Mouse (Mus musculus): ENCODE data around the gene Ptpdc1. TPM values are rescaled to one million over a fixed set of nuclear protein-coding genes. Genes with fewer than 3 reads are reported as not detected.

Ptpdc1 gene
- polyA plus RNA-seq, 1 experiment from 2014 or later = 4.1 TPM

DNA sequence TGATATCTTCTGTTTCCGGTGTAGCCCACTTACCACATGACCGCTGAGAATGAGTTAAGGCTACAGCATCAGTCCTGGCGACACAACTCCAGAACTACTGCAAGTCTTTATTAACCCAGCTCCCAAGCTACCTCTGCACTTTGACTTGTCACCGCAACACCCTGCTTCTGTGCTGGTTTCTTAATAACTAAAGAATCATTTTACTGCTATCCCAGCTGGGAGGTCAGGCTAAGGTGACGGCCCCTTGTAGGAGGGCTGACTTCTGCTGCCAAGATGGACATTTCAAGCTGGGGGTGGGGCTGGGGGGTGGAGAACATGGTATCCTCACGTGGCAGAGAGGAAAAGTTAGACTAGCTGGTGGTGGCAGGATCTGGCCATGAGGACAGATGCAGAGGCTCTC, 50.7 kb downstream of the Ptpdc1 start:
- H3K4me1 ChIP-seq (ENCODE audit: control insufficient read depth, insufficient read depth, low read length) = peaks cover 23% of the 10 kb centered on the region
- whole genome bisulfite sequencing = 57% methylated on average over 6 of the region's 6 CpGs
- no peaks in the 10 kb centered on the region for H3K9me3 ChIP-seq (ENCODE audit: control insufficient read depth, low read length)
- no peaks in the 10 kb centered on the region for H3K36me3 ChIP-seq (ENCODE audit: control insufficient read depth, insufficient read depth, low read length)
- H3K4me3 ChIP-seq (ENCODE audit: low read length) = no peak overlapping the region
- no peak overlapping the region for H3K9ac ChIP-seq (ENCODE audit: low read depth, low read length)
- no peak overlapping the region for H3K4me2 ChIP-seq (ENCODE audit: low read depth, low read length)
- no peaks in the 10 kb centered on the region for H3K27me3 ChIP-seq (replicated peaks; ENCODE audit: control insufficient read depth, insufficient read depth, low read length)
- no peak overlapping the region for H3K27ac ChIP-seq (ENCODE audit: low read length)
- 0 out of 2 replicates have a peak, but pooled peaks have one; percentile 21 for ATAC-seq

DNA sequence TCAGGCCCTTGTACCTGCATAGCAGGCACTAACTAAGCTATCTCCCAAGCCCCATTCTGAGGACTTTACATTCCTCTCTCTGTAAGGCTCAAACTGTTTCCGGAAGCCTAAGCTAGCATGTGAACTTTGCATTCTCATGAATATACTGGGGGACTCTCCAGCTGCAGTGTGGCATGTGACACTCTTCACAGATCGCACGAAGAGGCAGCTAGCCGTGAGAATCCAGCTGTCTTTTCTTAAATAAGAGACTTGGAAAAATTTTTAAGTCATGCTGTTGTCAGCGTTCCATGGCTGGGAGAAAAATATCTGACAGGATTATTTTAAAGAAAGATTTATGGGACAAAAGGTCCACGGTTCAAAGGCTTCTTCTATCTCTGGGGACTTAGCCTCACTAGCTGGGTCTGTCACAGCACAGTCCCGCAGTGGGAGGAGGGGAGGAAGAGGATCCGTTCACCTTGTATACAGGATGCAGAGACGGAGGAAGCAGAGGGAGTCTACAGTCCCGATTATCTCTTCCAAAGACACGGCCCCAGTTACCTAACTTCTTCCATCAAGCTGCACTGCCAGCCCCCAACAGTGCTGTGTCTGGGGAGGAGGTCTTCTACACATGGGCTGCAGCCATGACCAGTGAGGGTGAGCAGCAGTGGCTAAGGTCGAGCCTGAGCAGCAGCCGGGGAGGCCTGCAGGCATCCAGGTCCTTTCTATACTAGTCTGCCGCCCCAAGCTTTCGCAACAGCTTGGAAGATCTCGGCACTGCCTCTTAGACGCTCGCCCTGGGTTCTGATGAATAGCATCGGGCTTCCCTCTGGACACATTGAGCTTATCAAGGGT, 51.7 kb downstream of the Ptpdc1 start:
- ATAC-seq = peak; percentile 67
- no peaks in the 10 kb centered on the region for H3K27me3 ChIP-seq (replicated peaks; ENCODE audit: control insufficient read depth, insufficient read depth, low read length)
- no peaks in the 10 kb centered on the region for H3K36me3 ChIP-seq (ENCODE audit: control insufficient read depth, insufficient read depth, low read length)
- 32% methylated on average over 19 of the region's 19 CpGs for WGBS
- H3K4me3 ChIP-seq (ENCODE audit: low read length) = no peak overlapping the region
- peak overlapping the region; percentile 63 for H3K27ac ChIP-seq (ENCODE audit: low read length)
- 0 out of 2 replicates have a peak overlapping the region, but pooled peaks have one; percentile 13 for H3K9ac ChIP-seq (ENCODE audit: low read depth, low read length)
- peaks cover 23% of the 10 kb centered on the region for H3K4me1 ChIP-seq (ENCODE audit: control insufficient read depth, insufficient read depth, low read length)
- H3K4me2 ChIP-seq (ENCODE audit: low read depth, low read length) = peak overlapping the region; percentile 25
- no peaks in the 10 kb centered on the region for H3K9me3 ChIP-seq (ENCODE audit: control insufficient read depth, low read length)

DNA sequence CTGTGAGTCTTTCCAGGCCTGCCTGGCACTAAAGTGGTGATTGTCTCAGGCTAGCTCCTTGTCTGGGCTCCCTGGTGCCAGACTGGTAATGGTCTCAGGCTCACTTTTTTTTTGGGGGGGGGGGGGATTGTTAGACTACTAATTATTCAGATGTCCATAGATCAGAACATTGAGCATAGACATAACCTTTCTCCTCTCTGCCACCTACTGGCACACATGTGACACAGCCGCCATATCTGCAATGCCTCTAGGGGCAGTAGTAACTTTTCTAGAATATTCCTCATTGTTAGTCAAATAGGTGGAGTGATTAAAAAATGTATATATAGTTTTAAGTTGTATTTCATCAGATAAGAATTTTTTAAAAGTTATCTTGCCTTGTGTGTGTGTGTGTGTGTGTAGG, 53.3 kb downstream of the Ptpdc1 start:
- no peak overlapping the region for H3K4me2 ChIP-seq (ENCODE audit: low read depth, low read length)
- no peak overlapping the region for H3K9ac ChIP-seq (ENCODE audit: low read depth, low read length)
- no peak overlapping the region for H3K27ac ChIP-seq (ENCODE audit: low read length)
- ATAC-seq = no peak
- H3K4me1 ChIP-seq (ENCODE audit: control insufficient read depth, insufficient read depth, low read length) = peaks cover 23% of the 10 kb centered on the region
- no peaks in the 10 kb centered on the region for H3K9me3 ChIP-seq (ENCODE audit: control insufficient read depth, low read length)
- WGBS = 73% methylated on average over 1 of the region's 1 CpGs
- no peaks in the 10 kb centered on the region for H3K27me3 ChIP-seq (replicated peaks; ENCODE audit: control insufficient read depth, insufficient read depth, low read length)
- no peaks in the 10 kb centered on the region for H3K36me3 ChIP-seq (ENCODE audit: control insufficient read depth, insufficient read depth, low read length)
- no peak overlapping the region for H3K4me3 ChIP-seq (ENCODE audit: low read length)

DNA sequence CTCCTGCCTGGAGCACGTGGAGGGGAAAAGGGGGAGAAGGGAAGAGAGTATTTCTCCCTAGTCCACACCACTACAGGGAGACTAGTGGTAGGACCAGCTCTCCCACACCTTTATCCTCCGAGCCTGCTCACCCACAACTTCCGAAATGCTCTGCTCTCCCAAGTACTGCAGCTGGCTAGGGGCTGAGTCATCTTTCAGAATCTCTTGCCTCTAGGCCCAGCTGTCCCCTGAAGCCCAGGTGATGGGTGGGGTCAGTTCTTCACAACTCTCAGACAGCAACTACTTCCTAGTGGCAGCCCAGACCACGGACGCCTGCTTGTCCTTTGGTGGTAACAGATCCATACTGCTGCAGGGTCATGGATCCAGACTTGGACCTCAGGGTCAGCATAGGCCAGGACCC, 54.2 kb downstream of the Ptpdc1 start:
- H3K9ac ChIP-seq (ENCODE audit: low read depth, low read length) = no peak overlapping the region
- no peak overlapping the region for H3K4me2 ChIP-seq (ENCODE audit: low read depth, low read length)
- ATAC-seq = no peak

DNA sequence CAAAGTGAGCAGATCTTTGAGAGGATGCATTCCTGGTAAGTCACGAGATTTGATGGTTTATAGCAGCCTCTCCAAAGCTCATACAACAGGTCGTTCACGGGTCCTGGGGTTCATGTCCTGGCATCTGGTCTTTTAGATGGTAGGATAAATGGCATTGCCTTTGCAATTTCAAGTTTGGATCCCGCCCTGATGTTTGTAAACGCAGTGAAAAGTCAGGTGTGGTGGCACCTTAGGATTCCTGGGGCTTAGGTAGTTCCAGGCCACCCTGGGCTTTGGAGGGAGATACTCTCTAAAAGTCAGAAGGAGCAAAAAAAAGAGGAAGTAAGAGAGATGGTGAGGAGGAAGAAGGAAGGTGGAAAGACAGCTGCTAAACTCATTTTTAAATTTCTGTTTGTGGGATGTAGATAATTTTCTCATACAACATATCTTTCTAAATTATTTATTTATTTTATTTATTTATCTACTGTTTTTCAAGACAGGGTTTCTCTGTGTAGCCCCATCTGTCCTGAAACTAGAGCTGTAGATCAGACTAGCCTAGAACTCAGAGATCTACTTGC, 55.8 kb downstream of the Ptpdc1 start:
- H3K4me1 ChIP-seq (ENCODE audit: control insufficient read depth, insufficient read depth, low read length) = peaks cover 27% of the 10 kb centered on the region
- no peaks in the 10 kb centered on the region for H3K27me3 ChIP-seq (replicated peaks; ENCODE audit: control insufficient read depth, insufficient read depth, low read length)
- no peaks in the 10 kb centered on the region for H3K36me3 ChIP-seq (ENCODE audit: control insufficient read depth, insufficient read depth, low read length)
- H3K9me3 ChIP-seq (ENCODE audit: control insufficient read depth, low read length) = no peaks in the 10 kb centered on the region
- no peak overlapping the region for H3K4me2 ChIP-seq (ENCODE audit: low read depth, low read length)
- no peak for ATAC-seq
- H3K4me3 ChIP-seq (ENCODE audit: low read length) = no peak overlapping the region
- no peak overlapping the region for H3K27ac ChIP-seq (ENCODE audit: low read length)
- no peak overlapping the region for H3K9ac ChIP-seq (ENCODE audit: low read depth, low read length)
- WGBS = 75% methylated on average over 5 of the region's 5 CpGs

More for the DNA sequence above, 54.2 kb downstream of the Ptpdc1 start:
- WGBS = 84% methylated on average over 5 of the region's 5 CpGs
- no peak overlapping the region for H3K27ac ChIP-seq (ENCODE audit: low read length)
- no peaks in the 10 kb centered on the region for H3K36me3 ChIP-seq (ENCODE audit: control insufficient read depth, insufficient read depth, low read length)
- H3K27me3 ChIP-seq (replicated peaks; ENCODE audit: control insufficient read depth, insufficient read depth, low read length) = no peaks in the 10 kb centered on the region
- H3K4me3 ChIP-seq (ENCODE audit: low read length) = no peak overlapping the region
- peaks cover 26% of the 10 kb centered on the region for H3K4me1 ChIP-seq (ENCODE audit: control insufficient read depth, insufficient read depth, low read length)
- H3K9me3 ChIP-seq (ENCODE audit: control insufficient read depth, low read length) = no peaks in the 10 kb centered on the region

DNA sequence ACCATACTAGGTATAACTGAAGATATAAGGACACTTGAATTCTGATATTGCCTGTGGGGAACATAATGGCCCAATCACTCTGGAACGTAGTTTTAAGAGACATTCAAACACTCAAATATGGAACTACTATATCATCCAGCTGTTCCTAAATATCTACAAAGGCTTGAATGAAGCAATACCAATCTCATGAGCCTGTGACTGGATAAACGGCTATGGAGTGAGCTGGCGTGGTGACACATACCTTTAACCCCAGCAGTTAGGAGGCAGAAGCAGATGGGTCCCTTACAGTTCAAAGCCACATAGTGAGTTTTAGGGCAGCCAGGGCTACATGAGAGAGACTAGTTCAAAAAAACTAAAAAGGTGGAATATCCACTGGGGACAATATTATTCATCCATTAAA, 57.8 kb downstream of the Ptpdc1 start:
- H3K4me3 ChIP-seq (ENCODE audit: low read length) = no peak overlapping the region
- H3K36me3 ChIP-seq (ENCODE audit: control insufficient read depth, insufficient read depth, low read length) = no peaks in the 10 kb centered on the region
- no peaks in the 10 kb centered on the region for H3K27me3 ChIP-seq (replicated peaks; ENCODE audit: control insufficient read depth, insufficient read depth, low read length)
- no peak overlapping the region for H3K9ac ChIP-seq (ENCODE audit: low read depth, low read length)
- ATAC-seq = no peak
- no peak overlapping the region for H3K4me2 ChIP-seq (ENCODE audit: low read depth, low read length)
- 67% methylated on average over 3 of the region's 3 CpGs for WGBS
- no peak overlapping the region; the same call in 1 of the 2 replicates for H3K27ac ChIP-seq (ENCODE audit: low read length)
- peaks cover 9% of the 10 kb centered on the region for H3K4me1 ChIP-seq (ENCODE audit: control insufficient read depth, insufficient read depth, low read length)
- H3K9me3 ChIP-seq (ENCODE audit: control insufficient read depth, low read length) = no peaks in the 10 kb centered on the region

DNA sequence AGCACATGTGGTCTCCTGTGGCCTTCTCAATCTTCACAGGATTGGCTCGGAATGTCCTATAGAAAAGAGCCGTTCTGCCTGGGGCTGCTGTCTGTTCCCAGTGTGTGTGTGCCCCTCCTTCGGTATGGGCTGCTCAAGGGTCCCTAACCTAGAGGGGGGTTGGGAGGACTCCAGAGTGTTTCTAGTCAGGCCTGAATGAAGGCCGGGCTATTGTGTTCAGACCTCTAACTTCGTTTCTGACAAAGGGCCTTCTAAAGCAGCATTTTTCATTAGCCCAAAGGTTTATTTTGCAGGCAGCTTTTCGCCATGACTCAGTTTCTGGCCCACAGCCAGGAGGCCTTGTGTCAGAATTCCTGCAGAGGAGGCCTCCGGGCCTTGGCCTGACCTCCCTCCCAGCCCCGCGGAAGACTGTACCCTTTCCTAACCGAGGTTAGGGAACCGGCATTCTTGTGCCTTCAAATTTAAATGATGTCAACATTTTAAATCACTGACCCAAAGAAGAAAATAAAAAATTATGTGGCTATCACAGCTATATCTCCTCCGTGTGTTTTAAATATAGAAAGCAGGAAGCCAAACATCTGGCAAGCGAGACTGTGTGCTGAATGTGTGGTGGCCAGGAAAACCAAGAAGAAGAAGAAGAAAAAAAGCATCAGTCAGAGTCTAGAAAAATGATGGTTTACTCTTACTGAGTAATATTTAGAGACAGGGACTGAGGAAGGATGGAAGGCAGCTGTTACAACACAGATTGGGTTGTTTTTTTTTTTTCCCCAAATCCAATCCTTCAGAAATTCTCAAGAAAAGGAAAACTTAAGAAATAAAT, 59.1 kb downstream of the Ptpdc1 start:
- Histone ChIP-seq H3K9me3 (ENCODE audit: control insufficient read depth, low read length) (no peaks in the 10 kb centered on the region), H3K36me3 (ENCODE audit: control insufficient read depth, insufficient read depth, low read length) (no peaks in the 10 kb centered on the region), H3K9ac (ENCODE audit: low read depth, low read length) (peak overlapping the region; percentile 59), H3K4me3 (ENCODE audit: low read length) (no peak overlapping the region), H3K4me1 (ENCODE audit: control insufficient read depth, insufficient read depth, low read length) (peaks cover 9% of the 10 kb centered on the region), H3K27me3 (replicated peaks; ENCODE audit: control insufficient read depth, insufficient read depth, low read length) (no peaks in the 10 kb centered on the region), H3K27ac (ENCODE audit: low read length) (peak overlapping the region; percentile 97), H3K4me2 (ENCODE audit: low read depth, low read length) (peak overlapping the region; percentile 19; the same call in 1 of the 2 replicates)
- peak; percentile 79 for ATAC-seq
- WGBS = 27% methylated on average over 13 of the region's 13 CpGs

DNA sequence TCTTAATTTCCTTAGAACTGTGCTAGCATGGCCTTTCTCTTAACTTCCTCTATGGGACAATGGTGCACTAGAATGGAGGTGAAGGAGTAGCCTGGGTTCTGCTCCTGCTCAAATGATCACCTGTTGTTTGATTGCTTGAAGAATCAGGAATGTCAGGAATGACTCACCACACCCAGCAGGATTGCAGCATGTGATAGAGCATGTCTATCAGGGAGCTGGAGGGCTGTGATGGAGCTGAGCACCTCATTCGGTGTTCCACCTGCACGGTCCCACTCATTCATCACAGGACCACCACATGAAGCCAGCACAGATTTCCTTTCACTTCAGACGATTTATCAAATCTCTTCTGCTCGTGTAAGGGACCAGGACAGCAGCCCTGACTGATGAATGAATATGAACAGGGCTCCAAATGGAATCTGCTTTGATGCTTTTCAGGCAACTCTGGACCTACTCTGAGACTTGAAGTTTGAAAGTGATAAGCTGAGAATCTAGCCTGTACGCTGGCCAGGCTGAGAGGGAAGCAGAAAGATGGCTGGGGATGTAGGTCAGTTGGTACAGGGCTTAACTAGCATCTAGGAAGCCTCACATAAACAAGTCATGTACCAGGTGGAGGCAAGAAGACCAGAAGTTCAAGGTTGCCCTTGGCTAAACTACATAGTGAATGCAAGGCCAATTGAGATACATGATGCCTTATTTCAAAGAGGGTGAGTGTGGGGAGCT, 60.4 kb downstream of the Ptpdc1 start:
- no peaks in the 10 kb centered on the region for H3K9me3 ChIP-seq (ENCODE audit: control insufficient read depth, low read length)
- no peak overlapping the region for H3K9ac ChIP-seq (ENCODE audit: low read depth, low read length)
- WGBS = 82% methylated on average over 5 of the region's 5 CpGs
- peaks cover 9% of the 10 kb centered on the region for H3K4me1 ChIP-seq (ENCODE audit: control insufficient read depth, insufficient read depth, low read length)
- H3K27ac ChIP-seq (ENCODE audit: low read length) = peak overlapping the region; percentile 97; the same call in 1 of the 2 replicates
- no peaks in the 10 kb centered on the region for H3K36me3 ChIP-seq (ENCODE audit: control insufficient read depth, insufficient read depth, low read length)
- no peak overlapping the region for H3K4me3 ChIP-seq (ENCODE audit: low read length)
- no peak overlapping the region for H3K4me2 ChIP-seq (ENCODE audit: low read depth, low read length)
- no peak for ATAC-seq
- no peaks in the 10 kb centered on the region for H3K27me3 ChIP-seq (replicated peaks; ENCODE audit: control insufficient read depth, insufficient read depth, low read length)

DNA sequence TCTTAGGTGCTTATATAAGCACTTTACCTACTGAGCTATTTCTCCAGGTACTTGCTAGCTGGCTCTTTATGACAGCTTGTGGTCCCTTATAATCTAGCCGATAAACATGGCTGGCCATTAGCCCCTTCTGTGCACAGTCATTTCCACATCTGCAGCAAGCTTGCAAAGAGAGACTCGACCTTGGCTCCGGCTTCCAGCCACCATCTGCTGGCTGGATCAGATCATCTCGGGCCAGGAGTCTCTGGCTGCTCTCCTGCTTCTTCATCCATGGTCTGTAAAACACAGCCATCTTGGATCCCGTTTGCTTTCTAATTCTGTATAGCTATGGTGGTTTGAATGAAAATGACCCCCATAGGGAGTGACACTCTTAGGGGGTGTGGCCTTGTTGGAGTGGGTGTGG, 63.1 kb downstream of the Ptpdc1 start:
- H3K9ac ChIP-seq (ENCODE audit: low read depth, low read length) = no peak overlapping the region
- H3K36me3 ChIP-seq (ENCODE audit: control insufficient read depth, insufficient read depth, low read length) = no peaks in the 10 kb centered on the region
- no peak for ATAC-seq
- WGBS = 77% methylated on average over 5 of the region's 5 CpGs
- peaks cover 9% of the 10 kb centered on the region for H3K4me1 ChIP-seq (ENCODE audit: control insufficient read depth, insufficient read depth, low read length)
- H3K4me3 ChIP-seq (ENCODE audit: low read length) = no peak overlapping the region
- H3K27ac ChIP-seq (ENCODE audit: low read length) = no peak overlapping the region
- no peak overlapping the region for H3K4me2 ChIP-seq (ENCODE audit: low read depth, low read length)
- no peaks in the 10 kb centered on the region for H3K9me3 ChIP-seq (ENCODE audit: control insufficient read depth, low read length)
- H3K27me3 ChIP-seq (replicated peaks; ENCODE audit: control insufficient read depth, insufficient read depth, low read length) = no peaks in the 10 kb centered on the region

Data from intestine, embryonic 16.5 days (tissue).